Mouse (Mus musculus) embryo, embryonic 10 days (tissue): Measurements from ENCODE around the gene Inpp5a.

Experiments
- DNase-seq: peaks from one replicate; pipeline ENCODE4 v3.0.0-alpha.2; 2015; ENCODE audit warnings: low spot score

The Inpp5a gene

DNA sequence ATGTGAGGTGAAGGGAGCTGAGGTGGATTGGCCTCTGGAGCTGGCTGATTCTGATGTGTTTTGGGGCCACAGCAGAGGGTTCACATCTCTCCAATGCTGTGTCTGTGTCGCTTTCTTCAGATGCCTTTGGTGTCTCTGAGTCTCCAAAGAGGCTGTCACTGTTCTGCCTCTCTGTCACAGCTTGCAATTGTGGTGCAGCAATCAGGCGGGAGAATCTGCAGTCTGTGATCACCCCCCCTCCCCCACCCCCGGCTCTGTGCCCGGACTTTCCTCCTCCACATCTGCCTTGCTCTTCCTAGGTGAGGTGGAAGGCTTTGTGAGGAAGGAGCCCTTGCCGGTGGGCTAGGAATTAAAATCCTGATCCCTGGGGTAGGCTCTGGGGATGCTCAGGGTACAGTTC, 52.1 kb downstream of the Inpp5a start:
- DNase-seq: no peak

- DNase-seq: no peak
These were observed 52.9 kb downstream of the Inpp5a start for GRCm38 (mm10) chr7:139441761-139442211.

DNA sequence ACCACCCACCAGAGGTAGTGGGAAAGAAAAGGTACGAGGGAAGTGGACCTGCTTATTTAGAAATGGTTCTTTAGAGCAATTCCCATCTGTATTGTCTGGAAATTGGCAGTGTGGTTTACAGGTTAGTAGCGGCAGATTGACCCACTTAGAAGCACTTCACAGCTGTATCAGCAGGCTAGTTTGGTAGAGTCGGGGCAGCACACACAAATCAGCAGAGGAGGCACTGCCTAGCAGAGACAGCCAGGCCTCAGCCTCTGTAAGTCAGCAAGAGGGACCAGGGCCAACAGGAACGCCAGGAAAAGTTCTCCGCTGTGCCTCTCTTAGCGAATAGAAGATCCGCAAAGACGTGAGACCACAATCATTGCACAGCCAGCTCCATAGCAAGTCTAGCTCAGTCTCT, 56.7 kb downstream of the Inpp5a start:
- DNase-seq: no peak

DNA sequence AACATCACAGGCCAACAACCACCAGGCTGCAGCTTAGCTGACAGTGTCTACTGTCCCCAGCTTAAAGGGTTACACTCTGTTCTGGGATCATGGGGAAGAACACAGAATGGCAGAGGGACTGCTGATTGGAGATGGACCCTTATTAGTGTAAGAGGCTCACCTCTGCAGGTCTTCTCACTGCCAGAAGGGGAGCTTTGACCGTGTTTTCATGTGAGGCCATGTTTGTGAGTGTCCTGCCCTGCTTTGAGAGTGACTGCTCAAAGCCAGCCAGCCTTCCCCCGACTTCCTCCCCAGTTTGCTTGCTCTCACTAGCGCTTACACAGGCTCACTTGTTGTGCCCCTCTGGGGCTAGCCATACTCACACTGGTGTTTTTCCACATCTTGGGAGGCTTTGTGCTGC, 58.5 kb downstream of the Inpp5a start:
- DNase-seq: no peak

DNA sequence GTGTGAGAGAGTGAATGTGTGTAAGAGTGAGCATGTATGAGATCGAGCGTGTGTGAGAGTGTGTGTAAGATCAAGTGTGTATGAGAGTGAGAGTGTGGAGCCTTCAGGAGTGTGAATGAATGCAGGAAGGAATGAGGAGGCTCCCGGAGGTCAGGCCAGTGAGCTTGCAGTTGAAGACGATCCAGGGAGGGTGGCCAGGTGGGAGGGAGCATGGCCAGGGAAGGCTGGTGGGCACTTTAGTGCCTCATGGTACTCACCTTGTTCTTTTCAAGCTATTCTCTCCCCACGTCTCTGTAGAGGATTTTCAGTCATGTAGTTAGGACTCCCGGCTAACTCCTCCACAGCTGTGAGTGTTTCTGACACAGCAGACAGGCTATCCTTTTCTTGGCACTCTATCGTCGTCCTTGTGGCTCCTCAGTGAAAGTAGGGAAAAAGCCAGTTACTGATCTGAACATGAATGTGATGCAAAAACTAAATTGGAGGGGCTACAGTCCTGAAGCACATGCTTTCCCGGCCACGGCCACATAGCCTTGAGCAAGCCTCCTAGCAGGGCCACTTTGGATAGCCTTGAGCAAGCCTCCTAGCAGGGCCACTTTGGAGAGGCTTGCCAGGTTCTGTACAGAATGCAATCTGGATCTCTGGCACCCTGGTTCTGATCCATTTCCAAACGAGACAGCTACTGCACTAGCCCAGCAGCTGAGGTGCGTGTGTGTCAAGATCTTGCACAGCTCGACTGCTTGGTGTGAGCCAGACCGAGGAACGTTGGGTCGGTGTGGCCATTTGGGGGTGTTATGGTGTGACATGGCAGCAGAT, 61.5 kb downstream of the Inpp5a start:
- DNase-seq: no peak

GRCm38 (mm10) chr7:139451711-139452110, 62.8 kb downstream of the Inpp5a start:
- DNase-seq: no peak

- DNase-seq: no peak
These were observed 63.3 kb downstream of the Inpp5a start for GRCm38 (mm10) chr7:139452199-139452598.

DNA sequence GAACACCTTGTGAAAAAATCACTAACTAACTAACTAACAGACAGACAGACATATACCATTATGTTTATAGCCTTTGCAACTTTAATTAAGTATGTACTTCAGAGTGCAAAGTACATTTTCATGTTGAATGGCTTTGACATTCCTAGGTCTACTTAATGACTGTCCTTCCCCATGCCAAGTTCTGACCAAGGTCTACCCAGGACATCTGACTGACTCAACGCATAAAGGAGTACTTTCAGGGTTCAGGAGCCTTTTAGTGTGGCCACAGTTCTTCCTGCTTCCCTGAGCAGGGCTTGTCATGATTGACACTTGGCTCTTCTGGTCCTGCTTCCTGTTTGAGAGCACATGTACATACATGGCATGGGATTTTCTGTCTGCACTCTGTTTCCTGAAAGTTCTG, 64.3 kb downstream of the Inpp5a start:
- DNase-seq: no peak

DNA sequence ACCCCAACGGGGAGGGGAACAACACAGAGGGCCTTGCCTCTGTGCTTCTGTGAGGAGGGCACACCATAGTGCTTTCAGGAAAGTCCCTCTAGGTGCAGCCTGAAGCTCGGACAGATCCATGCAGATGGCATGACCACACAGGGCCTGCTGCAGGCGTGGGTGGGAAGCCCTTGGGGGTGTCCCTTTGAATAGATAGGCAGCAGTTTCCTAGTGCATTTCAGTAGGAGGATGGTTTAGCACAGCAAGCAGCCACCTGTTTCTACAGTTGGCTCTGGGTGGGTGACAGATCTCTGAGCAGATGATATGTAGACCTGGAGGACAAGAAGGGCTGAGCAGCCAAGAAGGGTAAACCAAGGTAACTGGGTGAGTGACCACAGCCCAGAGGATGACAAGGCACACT, 65.4 kb downstream of the Inpp5a start:
- DNase-seq: no peak

DNA sequence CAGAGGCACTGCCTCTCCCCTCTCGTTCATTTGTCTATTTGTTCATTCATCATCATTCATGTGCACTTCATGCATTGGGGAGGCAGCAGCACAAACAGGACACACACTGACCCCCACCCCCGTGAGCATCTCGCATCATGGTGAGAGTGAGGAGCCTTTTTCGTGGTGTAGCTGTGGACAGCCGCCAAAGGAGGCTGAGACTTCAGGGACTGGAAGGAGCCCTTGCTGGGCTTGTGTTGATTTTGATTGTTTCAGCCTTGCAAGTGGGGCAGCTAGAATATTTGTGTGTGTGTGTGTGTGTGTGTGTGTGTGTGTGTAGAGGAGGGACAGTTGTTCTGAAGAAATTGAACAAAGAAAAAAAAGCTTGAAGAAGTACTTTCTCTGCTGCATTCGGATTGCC, 67.8 kb downstream of the Inpp5a start:
- no peak for DNase-seq

GRCm38 (mm10) chr7:139461344-139461743, 72.4 kb downstream of the Inpp5a start:
- no peak for DNase-seq

DNA sequence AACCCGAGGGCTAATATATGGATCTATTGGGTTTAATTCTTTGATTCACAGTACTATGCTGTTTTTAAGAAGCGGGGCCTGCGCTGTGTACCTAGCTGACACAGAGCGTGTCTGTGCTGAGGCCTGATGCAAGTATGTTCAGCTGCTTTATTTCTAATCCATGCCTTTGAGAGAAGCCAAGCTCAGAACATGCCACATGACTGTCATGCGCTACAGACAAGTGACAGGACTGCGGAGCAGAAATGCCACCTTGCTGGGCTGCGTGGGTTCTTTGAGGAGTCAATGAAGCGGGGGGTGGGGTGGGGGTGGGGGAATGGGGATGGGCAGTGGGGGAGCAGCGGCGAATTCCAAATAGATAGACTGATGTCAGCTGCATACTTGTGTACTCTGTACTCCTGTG, 73.2 kb downstream of the Inpp5a start:
- DNase-seq: no peak

DNA sequence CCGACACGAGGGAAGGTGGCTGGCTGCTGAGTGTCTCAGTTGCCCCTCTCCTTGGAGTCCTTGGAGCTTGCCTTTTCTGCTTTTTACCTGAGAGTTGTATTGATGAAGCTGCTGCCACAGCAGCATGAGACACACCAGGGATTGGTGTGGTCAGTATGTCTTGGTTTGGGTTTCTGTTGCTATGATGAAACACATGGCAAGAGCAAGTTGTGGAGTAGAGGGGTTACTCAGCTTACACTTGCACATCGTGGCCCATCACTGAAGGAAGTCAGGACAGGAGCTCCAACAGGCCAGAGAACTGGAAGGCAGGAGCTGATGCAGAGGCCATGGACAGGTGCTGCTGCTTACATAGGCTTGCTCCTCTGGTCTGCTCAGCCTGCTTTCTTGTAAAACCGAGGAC, 76.6 kb downstream of the Inpp5a start:
- DNase-seq: no peak

GRCm38 (mm10) chr7:139466484-139467176, 77.7 kb downstream of the Inpp5a start:
- DNase-seq: peak; percentile 26

DNA sequence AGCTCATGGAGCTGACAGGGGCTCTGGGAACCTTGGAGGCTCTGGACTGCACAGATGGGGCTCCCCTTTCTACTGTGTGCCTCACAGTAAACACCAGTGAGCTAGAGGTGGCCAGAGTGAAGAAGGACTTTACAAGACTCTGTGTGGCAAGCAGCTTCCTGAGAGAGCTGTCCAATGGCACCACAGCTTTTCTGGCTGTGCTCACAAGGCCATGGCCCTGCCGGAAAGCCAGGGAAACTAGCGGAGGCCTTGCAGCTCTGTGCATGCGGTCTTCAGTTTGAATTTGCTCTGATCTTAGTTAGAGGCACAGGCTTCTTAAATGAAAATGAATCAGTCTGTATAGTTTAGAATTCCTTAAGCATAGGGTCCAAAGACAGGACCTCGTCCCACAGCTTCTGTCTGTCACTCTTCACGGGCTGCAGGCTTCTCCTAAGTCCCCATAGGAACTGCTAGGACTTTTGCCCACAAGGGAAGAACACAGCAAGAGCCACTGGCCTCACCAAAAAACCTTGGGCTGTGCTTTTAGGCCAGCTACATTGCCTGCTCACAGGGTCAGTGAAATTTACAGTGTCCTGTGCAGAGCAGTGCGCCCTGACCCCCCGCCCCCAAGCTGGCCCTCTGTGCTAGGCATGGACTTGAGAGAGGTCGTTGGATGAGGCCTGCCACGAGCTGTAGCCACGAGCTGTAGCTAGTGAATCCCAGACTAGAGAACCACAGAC, 78.4 kb downstream of the Inpp5a start:
- DNase-seq: peak; percentile 34

- no peak for DNase-seq
These were observed 79.0 kb downstream of the Inpp5a start for GRCm38 (mm10) chr7:139467896-139468279.

- peak; percentile 55 for DNase-seq
These were observed 79.5 kb downstream of the Inpp5a start for GRCm38 (mm10) chr7:139468440-139468839.

DNA sequence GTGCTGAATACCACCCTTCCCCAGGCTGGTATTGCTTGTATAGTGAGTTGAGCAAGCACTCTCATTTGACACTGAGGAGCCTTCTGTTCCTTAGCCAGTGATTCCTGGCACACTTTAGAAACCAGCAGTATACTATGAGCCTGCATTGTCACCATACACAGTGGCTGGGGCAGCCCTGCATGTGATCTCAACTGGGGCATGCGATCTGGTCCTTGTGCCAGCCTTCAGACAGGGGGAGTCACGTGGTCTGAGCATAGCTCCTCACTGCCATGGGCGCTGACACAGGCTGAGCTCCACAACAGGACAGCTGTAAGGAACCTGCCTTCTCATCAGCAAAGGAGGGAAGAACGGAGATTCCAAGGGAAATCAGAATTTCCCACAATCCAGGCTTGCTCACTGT, 80.5 kb downstream of the Inpp5a start:
- no peak for DNase-seq

- no peak for DNase-seq
These were observed 81.6 kb downstream of the Inpp5a start for GRCm38 (mm10) chr7:139470481-139470880.

GRCm38 (mm10) chr7:139472052-139472451, 83.1 kb downstream of the Inpp5a start:
- no peak for DNase-seq

DNA sequence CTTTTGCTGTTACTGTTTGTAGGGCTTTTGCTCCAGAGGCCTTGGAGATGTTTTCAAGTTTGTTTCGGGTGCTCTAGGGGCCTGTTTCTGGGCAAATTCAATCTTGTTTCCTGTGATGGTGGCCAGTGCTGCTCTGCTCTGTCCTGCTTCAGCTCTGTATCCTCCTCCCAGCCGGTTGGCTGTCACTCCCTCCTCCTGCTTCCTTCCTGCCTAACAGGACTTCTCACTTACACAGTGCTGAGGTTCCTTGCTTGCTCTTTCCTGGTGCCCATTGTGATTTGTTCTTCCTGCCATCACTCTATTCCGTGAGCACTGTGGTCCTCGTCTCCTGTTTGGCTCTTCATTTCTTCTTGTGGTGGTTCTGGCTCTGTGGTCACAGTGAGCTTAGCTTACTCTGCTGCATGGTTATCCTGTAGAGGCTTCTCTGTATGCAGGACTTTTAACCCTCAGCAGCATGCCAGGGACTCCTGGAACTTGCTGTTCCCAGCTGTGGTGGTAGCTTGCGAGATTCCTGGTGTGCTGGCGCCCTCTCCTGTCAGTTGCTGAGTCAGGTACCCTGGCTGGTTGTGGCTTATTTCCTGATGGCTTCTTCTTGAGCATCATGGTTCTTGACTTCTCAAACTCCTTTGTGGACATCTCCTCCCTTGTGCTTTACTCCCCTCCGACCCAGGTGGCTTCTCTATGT, 84.1 kb downstream of the Inpp5a start:
- DNase-seq: peak; percentile 90

DNA sequence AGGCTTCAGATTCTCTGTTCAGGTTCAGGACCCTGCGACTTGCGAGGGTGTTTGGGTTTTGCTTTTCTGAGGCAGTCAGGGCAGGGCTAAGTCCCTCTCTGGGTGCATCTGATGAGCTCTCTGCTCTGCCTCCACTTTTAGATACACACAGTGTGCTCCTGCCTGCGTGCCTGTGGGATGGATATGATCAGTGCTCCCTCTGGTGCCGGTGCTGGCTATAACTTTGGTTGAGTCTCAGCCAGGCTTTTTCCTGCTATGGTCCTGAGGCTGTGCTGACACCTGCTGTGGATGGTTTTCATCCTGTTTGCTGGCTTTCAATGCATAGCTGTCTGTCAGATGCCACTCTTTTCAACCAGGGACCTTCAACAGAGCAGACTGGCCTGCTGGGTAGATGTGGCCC, 87.0 kb downstream of the Inpp5a start:
- DNase-seq: peak; percentile 43
